Comparison of ENCODE assay signal across 36 mouse cellular contexts in genomic region chr7:133859548-133859947, GRCm38 (mm10).
"Had no signal": no experiment of that assay in that cellular context is flagged by ENCODE, and none has a peak within 500 bp of the region (broad histone marks: within the 10 kb centered on the region; RNA-seq: fewer than 3 reads in every experiment).

No protein-coding gene starts in this region.

- H3K36me3 ChIP-seq: heart, embryonic 10.5 days; heart, embryonic 12.5 days; heart, embryonic 13.5 days; heart, embryonic 15.5 days; hindbrain, embryonic 10.5 days; hindbrain, embryonic 12.5 days; hindbrain, embryonic 13.5 days; hindbrain, embryonic 15.5 days; intestine, embryonic 15.5 days; kidney, embryonic 15.5 days had no signal

- H3K4me3 ChIP-seq: heart, adult 2 months; heart, embryonic 10.5 days; heart, embryonic 12.5 days; heart, embryonic 13.5 days; heart, embryonic 15.5 days; hindbrain, embryonic 10.5 days; hindbrain, embryonic 12.5 days; hindbrain, embryonic 13.5 days; hindbrain, embryonic 15.5 days; intestine, embryonic 15.5 days; kidney, embryonic 15.5 days; layer of hippocampus, adult 2 months had no signal

- H3K27ac ChIP-seq: heart, adult 2 months; heart, embryonic 10.5 days; heart, embryonic 13.5 days; heart, embryonic 15.5 days; hindbrain, embryonic 10.5 days; hindbrain, embryonic 12.5 days; hindbrain, embryonic 13.5 days; hindbrain, embryonic 14.5 days; hindbrain, embryonic 15.5 days; hindbrain, postnatal 0 days; intestine, embryonic 15.5 days; kidney, embryonic 15.5 days; kidney, postnatal 0 days; layer of hippocampus, adult 2 months had no signal

- ATAC-seq: hindbrain, embryonic 16.5 days; hindbrain, postnatal 0 days; inflammation-experienced regulatory T-cells, adult 6 months; intestine, embryonic 15.5 days; intestine, embryonic 16.5 days; intestine, postnatal 0 days had no signal

- H3K9ac ChIP-seq: heart, embryonic 12.5 days; heart, embryonic 13.5 days; heart, embryonic 15.5 days; hindbrain, embryonic 12.5 days; hindbrain, embryonic 13.5 days; hindbrain, embryonic 14.5 days; hindbrain, embryonic 15.5 days; intestine, embryonic 15.5 days; kidney, embryonic 15.5 days had no signal

- H3K27me3 ChIP-seq: heart, embryonic 12.5 days; heart, embryonic 13.5 days; heart, embryonic 15.5 days; hindbrain, embryonic 12.5 days; hindbrain, embryonic 15.5 days; intestine, embryonic 15.5 days; kidney, embryonic 15.5 days had no signal

- H3K4me1 ChIP-seq: heart, embryonic 12.5 days; heart, embryonic 13.5 days; heart, embryonic 15.5 days; hindbrain, embryonic 10.5 days; hindbrain, embryonic 12.5 days; hindbrain, embryonic 15.5 days; kidney, embryonic 15.5 days had no signal

- H3K4me2 ChIP-seq: heart, embryonic 11.5 days; heart, embryonic 12.5 days; heart, embryonic 13.5 days; heart, embryonic 15.5 days; hindbrain, embryonic 12.5 days; hindbrain, embryonic 13.5 days; hindbrain, embryonic 14.5 days; hindbrain, embryonic 15.5 days; intestine, embryonic 15.5 days; kidney, embryonic 15.5 days had no signal

- H3K9me3 ChIP-seq: heart, embryonic 10.5 days; heart, embryonic 12.5 days; heart, embryonic 13.5 days; heart, embryonic 15.5 days; hindbrain, embryonic 10.5 days; hindbrain, embryonic 12.5 days; hindbrain, embryonic 13.5 days; hindbrain, embryonic 15.5 days; intestine, embryonic 15.5 days; kidney, embryonic 15.5 days had no signal

- DNase-seq: heart, adult 18-20 months; heart, adult 2 months; heart, postnatal 10 days; heart, postnatal 14 days; heart, postnatal 36 days; heart, postnatal 4 days; kidney, adult 11 months; kidney, adult 18-20 months; kidney, adult 2 months; kidney, adult 8-10 months; kidney, adult 9 months; kidney, postnatal 10 days; kidney, postnatal 14 days; kidney, postnatal 25 days; kidney, postnatal 36 days; kidney, postnatal 4 days; layer of hippocampus, adult 9-11 months had no signal
